Mouse (Mus musculus) forebrain, postnatal 0 days (tissue): ENCODE measurements around the gene Mpz. TPM values are rescaled to one million over a fixed set of nuclear protein-coding genes. Genes with fewer than 3 reads are reported as not detected.
"Not testable (repeated sequence)": the region's sequence is repeated elsewhere in the genome, so short reads cannot be mapped to it uniquely, and the experiment has no call there.

Experiments used
- ATAC-seq: fragments of 200-750 bp; cut with Nextera tagmentation; 2 replicates; pipeline ENCODE4 v1.8.0; 2017; ENCODE audit warnings: mild to moderate bottlenecking, moderate library complexity
- DNase-seq: peaks from one replicate; pipeline ENCODE4 v3.0.0-alpha.2; 2015
- H3K27ac ChIP-seq: fragments of 300-500 bp; sonication (generic); 2 replicates; pipeline ENCODE4 v1.5.1; 2014; ENCODE audit warnings: low read depth, mild to moderate bottlenecking, antibody characterized with exemption, low read length, moderate library complexity, mixed read lengths
- H3K27me3 ChIP-seq: fragments of 300-500 bp; sonication (generic); 2 replicates; pipeline ENCODE4 v1.6.1; 2014; ENCODE audit warnings: mild to moderate bottlenecking, low read length, mixed read lengths; ENCODE audit not compliant: insufficient read depth
- H3K36me3 ChIP-seq: fragments of 300-500 bp; sonication (generic); 2 replicates; pipeline ENCODE4 v1.6.1; 2014; ENCODE audit warnings: mild to moderate bottlenecking, moderate library complexity; ENCODE audit not compliant: insufficient read depth
- H3K4me1 ChIP-seq: fragments of 300-500 bp; sonication (generic); 2 replicates; pipeline ENCODE4 v1.6.1; 2014; ENCODE audit warnings: antibody characterized with exemption; ENCODE audit not compliant: insufficient read depth
- H3K4me2 ChIP-seq: fragments of 300-500 bp; sonication (generic); 2 replicates; pipeline ENCODE4 v1.6.1; 2014; ENCODE audit warnings: low read depth, mild to moderate bottlenecking, moderate library complexity
- H3K4me3 ChIP-seq: fragments of 300-500 bp; sonication (generic); 2 replicates; pipeline ENCODE4 v1.5.1; 2014; ENCODE audit warnings: low read depth, low read length, mixed read lengths
- H3K9ac ChIP-seq: fragments of 300-500 bp; sonication (generic); 2 replicates; pipeline ENCODE4 v1.6.1; 2014; ENCODE audit warnings: mild to moderate bottlenecking
- H3K9me3 ChIP-seq: fragments of 300-500 bp; sonication (generic); 2 replicates; pipeline ENCODE4 v1.6.1; 2016; ENCODE audit warnings: low read length
- CTCF ChIP-seq: sonication (generic); IDR thresholded peaks from 2 replicates; pipeline ENCODE4 v1.5.1; 2016; ENCODE audit warnings: antibody characterized with exemption, control low read depth, low read depth
- WGBS: fragments of 180-500 bp; shearing (Covaris S2); extraction: QIAGEN DNeasy Blood & Tissue Kit; methylation state at CpG from one replicate; pipeline ENCODE4 v1.1.7; 2014; 5-methylcytosine and 5-hydroxymethylcytosine counted together
- polyA plus RNA-seq: library from polyadenylated mRNA; unstranded; fragments of >200 nt; fragmentation: Nextera tagmentation; extraction: Ambion mirVana; gene quantifications from 2 replicates; pipeline ENCODE4 v1.2.1, GENCODE M21; 2015
- total RNA-seq: library from RNA; depleted of rRNA; stranded (reverse); fragments of >200 nt; gene quantifications from 2 replicates; pipeline ENCODE4 v1.2.3, GENCODE M21; 2014

Gene Mpz
- total and polyA plus RNA-seq, 2 experiments from 2014 or later, result 0.30 to 0.38 TPM

DNA sequence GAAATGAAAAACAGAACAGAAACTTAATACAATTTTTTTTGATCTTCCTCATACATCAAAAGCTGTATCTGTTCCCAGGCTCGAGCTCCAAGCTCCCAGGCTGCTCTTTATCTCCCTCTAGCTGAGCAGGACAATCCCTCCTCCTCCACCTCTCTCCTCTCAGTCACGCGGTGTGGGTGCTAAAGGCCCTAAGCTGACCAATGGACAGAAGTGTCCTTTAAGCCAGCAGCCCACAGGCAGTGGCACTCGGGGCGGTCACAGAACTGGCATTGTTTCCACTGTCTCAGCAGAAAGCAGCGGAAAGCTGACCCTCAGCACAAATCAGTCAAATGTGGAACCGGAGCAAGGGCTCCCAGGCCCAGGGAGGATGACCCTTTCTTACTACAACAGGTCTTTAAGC lies 21.3 kb upstream of the Mpz start:
- Histone ChIP-seq H3K4me3 (no peak overlapping the region), H3K36me3 (peaks cover 36% of the 10 kb centered on the region), H3K4me2 (no peak overlapping the region), H3K4me1 (no peaks in the 10 kb centered on the region), H3K9me3 (no peaks in the 10 kb centered on the region), H3K27ac (no peak overlapping the region), H3K9ac (no peak overlapping the region), H3K27me3 (no peaks in the 10 kb centered on the region)
- WGBS, result 66% methylated on average over 7 of the region's 7 CpGs
- ATAC-seq (no peak), DNase-seq (no peak)
- no peak for TF ChIP-seq CTCF

DNA sequence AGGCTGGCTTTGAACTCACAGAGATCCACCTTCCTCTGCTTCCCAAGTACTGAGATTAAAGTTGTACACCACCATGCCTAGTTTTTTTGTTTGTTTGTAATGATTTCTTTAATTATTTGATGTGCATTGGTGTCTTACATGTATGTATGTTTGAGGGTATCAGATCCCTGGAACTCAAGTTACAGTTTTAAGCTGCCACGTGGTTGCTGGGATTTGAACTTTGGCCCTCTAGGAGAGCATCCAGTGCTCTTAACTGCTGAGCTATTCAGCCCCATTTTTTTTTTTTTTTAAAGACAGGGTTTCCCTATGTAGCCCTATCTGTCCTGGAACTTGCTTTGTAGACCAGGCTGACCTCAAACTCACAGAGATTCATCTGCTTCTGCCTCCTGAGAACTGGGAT lies 19.5 kb upstream of the Mpz start:
- no peak for TF ChIP-seq CTCF
- no peak for ATAC-seq

DNA sequence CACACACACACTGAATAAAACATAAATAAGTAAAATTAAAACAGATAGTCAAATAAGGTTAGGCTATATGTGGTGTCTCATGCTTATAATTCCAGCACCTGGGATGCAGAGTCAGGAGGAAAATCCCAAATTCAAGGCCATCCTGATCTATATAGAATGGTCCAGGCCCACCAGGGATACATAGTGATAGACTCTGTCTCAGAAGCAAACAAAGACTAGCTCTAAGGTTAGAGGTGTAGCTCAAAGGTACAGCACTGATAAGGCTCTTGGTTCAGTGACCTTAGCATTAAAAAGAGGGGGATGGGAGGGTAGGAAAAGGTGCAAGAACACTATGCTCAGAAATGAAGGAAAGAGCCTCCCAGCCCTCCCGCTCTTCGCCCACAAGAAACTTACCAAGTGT lies 14.9 kb upstream of the Mpz start:
- TF ChIP-seq CTCF, result no peak
- Histone ChIP-seq H3K27ac (no peak overlapping the region), H3K27me3 (no peaks in the 10 kb centered on the region), H3K9ac (no peak overlapping the region), H3K4me1 (no peaks in the 10 kb centered on the region), H3K4me3 (no peak overlapping the region), H3K36me3 (peaks cover 48% of the 10 kb centered on the region), H3K9me3 (no peaks in the 10 kb centered on the region), H3K4me2 (no peak overlapping the region)
- DNase-seq, result no peak
- no peak for ATAC-seq
- WGBS, result 100% methylated on average over 2 of the region's 2 CpGs

More for the DNA sequence above, 19.5 kb upstream of the Mpz start:
- no peaks in the 10 kb centered on the region for H3K4me1 ChIP-seq
- H3K4me3 ChIP-seq, result no peak overlapping the region
- H3K9ac ChIP-seq, result no peak overlapping the region
- H3K27me3 ChIP-seq, result no peaks in the 10 kb centered on the region
- H3K4me2 ChIP-seq, result no peak overlapping the region
- DNase-seq, result no peak
- H3K27ac ChIP-seq, result no peak overlapping the region
- no peaks in the 10 kb centered on the region for H3K9me3 ChIP-seq
- H3K36me3 ChIP-seq, result peaks cover 52% of the 10 kb centered on the region
- WGBS, result 86% methylated on average over 1 of the region's 1 CpGs

DNA sequence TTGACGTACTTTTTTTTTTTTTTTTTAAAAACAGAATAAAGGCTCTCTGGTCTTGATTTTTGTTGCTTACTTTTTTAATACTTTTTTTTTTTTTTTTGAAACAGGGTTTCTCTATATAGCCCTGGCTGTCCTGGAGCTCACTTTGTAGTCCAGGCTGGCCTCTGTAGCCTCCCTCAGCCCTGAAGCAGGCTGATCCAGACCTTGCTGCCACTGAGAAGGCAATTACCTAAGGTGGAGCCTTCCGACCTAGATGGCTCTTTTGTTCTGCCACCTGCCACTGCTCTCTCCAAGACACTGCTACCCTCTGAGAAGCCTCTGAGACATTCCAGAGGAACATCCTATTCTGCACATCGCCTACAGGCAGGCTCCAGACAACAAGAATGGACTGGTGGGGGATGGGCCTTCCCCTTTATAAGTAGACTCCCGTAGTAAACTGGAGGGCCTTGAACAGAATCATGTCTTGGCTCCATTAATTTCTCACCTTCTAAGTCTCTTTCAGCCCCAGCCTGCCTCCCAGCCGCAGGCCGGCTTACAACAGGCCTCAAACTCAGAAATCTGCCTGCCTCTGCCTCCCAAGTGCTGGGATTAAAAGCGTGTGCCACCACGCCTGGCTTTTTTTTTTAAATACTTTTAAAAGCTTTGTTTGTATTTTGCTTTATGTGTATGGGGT lies 12.9 kb upstream of the Mpz start:
- not testable (repeated sequence) for DNase-seq, H3K27ac ChIP-seq, H3K4me1 ChIP-seq, H3K9me3 ChIP-seq, H3K4me2 ChIP-seq, H3K27me3 ChIP-seq, H3K4me3 ChIP-seq, ATAC-seq, H3K9ac ChIP-seq
- WGBS, result 90% methylated on average over 8 of the region's 8 CpGs
- H3K36me3 ChIP-seq, result peaks cover 65% of the 10 kb centered on the region

DNA sequence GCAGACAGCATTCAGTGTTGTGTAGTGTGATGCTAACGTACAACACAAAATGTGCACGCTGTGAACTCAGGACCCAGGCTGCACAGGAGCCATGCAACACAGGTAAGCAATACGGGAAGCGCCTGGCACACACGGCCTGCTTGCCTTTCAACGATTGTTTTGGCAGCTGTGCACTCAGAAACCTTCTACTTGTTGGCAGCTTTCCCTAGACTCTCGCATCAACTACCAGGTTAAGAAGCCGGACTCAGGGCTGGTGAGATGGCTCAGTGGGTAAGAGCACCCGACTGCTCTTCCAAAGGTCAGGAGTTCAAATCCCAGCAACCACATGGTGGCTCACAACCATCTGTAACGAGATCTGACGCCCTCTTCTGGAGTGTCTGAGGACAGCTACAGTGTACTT lies 7.5 kb upstream of the Mpz start:
- H3K4me2 ChIP-seq, H3K27me3 ChIP-seq, H3K9ac ChIP-seq, ATAC-seq, H3K4me3 ChIP-seq, H3K27ac ChIP-seq, H3K9me3 ChIP-seq, DNase-seq, H3K4me1 ChIP-seq: not testable (repeated sequence)
- H3K36me3 ChIP-seq, result peaks cover 52% of the 10 kb centered on the region
- 80% methylated on average over 9 of the region's 11 CpGs for WGBS

DNA sequence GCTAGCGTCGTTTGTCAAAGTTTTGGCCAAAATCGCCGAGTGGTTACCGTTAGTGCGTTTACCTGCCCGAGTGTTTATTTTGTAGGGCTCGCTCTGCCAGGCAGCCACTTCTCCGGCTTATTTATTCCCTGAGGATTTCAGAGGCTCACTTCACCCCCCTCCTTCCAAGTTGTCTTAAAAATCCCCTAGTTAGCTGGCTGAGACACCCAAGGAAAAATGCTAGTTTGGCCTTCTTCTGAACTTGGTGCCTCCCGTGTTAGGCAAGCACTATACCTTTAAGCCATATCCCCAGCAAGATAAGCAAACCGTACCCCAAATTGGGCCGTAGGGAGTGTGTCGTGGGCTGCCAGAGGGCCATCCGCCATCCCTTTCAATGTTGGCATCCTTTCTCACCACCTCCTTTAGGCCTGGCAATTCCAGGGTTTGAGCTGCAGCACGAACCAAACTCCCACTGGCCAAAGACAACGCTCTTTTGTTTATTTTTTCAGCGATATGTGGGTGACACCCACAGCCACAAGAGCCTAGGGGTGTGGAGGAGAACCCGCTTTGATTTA lies 404 bp downstream of the Mpz start:
- Histone ChIP-seq H3K36me3 (no peaks in the 10 kb centered on the region), H3K4me3 (peak overlapping the region; percentile 68), H3K4me2 (peak overlapping the region; percentile 62), H3K9me3 (no peaks in the 10 kb centered on the region), H3K27me3 (no peaks in the 10 kb centered on the region), H3K27ac (peak overlapping the region; percentile 78), H3K9ac (peak overlapping the region; percentile 87), H3K4me1 (peaks cover 13% of the 10 kb centered on the region)
- DNase-seq (no peak), ATAC-seq (peak; percentile 40)
- WGBS, result 3% methylated on average over 18 of the region's 18 CpGs
- no peak for TF ChIP-seq CTCF

DNA sequence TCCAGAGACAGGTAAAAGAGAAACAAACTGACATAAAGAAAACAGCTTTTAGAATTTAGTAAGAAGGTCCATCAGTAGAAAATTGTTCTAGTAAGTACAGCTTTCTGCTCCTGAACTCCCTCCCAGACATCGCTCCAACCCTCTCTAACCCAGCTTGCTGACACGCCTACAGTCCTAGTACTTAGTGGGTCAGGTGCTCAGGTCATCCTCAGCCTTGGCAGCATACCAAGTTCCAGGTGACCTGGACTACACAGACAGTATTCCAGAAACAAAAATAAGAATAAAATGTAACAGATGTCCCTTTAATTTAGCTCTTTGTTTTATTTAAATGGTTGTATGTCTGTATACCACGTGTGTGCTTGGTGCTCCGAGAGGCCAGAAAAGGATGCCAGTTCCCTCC lies 1.5 kb downstream of the Mpz start:
- Histone ChIP-seq H3K27me3 (peaks cover 6% of the 10 kb centered on the region; the same call in 1 of the 2 replicates), H3K9ac (no peak overlapping the region), H3K4me2 (no peak overlapping the region), H3K4me1 (peaks cover 13% of the 10 kb centered on the region), H3K27ac (no peak overlapping the region), H3K36me3 (no peaks in the 10 kb centered on the region), H3K9me3 (no peaks in the 10 kb centered on the region), H3K4me3 (no peak overlapping the region)
- no peak for DNase-seq
- 74% methylated on average over 4 of the region's 4 CpGs for WGBS
- no peak for TF ChIP-seq CTCF
- ATAC-seq, result no peak
